Mouse (Mus musculus) spleen, adult 2 months (tissue): ENCODE results near the gene Ooep.

ENCODE experiments used
- CTCF ChIP-seq: fragments of 200-500 bp; IDR thresholded peaks from 2 replicates; pipeline ENCODE4 v1.5.1; 2011; ENCODE audit warnings: mild to moderate bottlenecking, inconsistent platforms; ENCODE audit not compliant: insufficient read depth, insufficient read length, insufficient replicate concordance; ENCODE audit errors: extremely low read depth
- POLR2A ChIP-seq: fragments of 200-500 bp; IDR thresholded peaks from 2 replicates; pipeline ENCODE4 v1.6.1; 2011; ENCODE audit warnings: low read depth, low read length, inconsistent platforms

- TF ChIP-seq CTCF, result no peak
- TF ChIP-seq POLR2A, result no peak
These were observed 22.9 kb downstream of the Ooep start, which contains the start of gene Gsta2 for GRCm38 (mm10) chr9:78355611-78356010.
